ENCODE assay signal across 29 mouse cellular contexts in the genomic region with DNA sequence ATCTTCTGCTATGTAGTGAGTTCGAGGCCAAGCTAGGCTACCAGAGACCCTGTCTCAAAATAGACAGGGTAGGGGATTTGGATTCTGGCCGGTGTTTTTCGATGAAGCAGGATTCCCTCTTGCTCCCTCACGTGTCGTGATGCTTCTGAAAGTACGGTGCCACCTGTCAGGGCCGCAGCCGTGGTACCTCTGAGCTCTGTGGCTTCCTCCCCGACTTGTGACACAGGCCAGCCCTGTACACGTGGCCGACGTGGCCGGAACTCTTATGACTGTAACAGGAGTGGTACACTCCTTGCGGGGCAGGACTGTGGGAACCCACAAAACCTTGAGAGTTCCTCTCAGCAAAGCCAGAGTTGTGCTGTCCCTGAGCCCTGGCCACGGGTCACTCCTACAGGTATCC. TPM values are rescaled to one million over a fixed set of nuclear protein-coding genes. Genes with fewer than 3 reads are reported as not detected.
DNase-seq lines count a peak whose midpoint lies in the region; ATAC-seq and TF ChIP-seq lines count a peak whose summit lies in the region.
"Had no signal": no experiment of that assay in that cellular context is flagged by ENCODE, and none has a peak within 500 bp of the region (broad histone marks: within the 10 kb centered on the region; RNA-seq: fewer than 3 reads in every experiment).

No protein-coding gene starts in this region.

- H3K9me3 ChIP-seq in midbrain, embryonic 16.5 days (replicated peaks; ENCODE audit: control insufficient read depth, low read length, poor library complexity, severe bottlenecking): no peaks in the 10 kb centered on the region
- H3K9me3 ChIP-seq: embryonic facial prominence, embryonic 10.5 days; forebrain, embryonic 12.5 days; forebrain, embryonic 15.5 days; heart, embryonic 12.5 days; heart, embryonic 15.5 days; hindbrain, embryonic 13.5 days had no signal

- TF ChIP-seq CTCF in layer of hippocampus, adult 2 months (conservative IDR thresholded peaks at IDR 0.05): no peak

- peak overlapping the region; percentile 88; the same call in 1 of the 2 replicates for H3K27ac ChIP-seq in layer of hippocampus, adult 2 months
- H3K27ac ChIP-seq in midbrain, embryonic 16.5 days (ENCODE audit: low read length): no peak overlapping the region
- H3K27ac ChIP-seq: embryonic facial prominence, embryonic 10.5 days; embryonic facial prominence, embryonic 13.5 days; forebrain, embryonic 12.5 days; forebrain, embryonic 15.5 days; heart, embryonic 15.5 days; hindbrain, embryonic 10.5 days; hindbrain, embryonic 13.5 days had no signal

- 98% methylated on average over 15 of the region's 15 CpGs for WGBS in midbrain, embryonic 16.5 days

- no peak for ATAC-seq in midbrain, embryonic 16.5 days
- ATAC-seq: activated CD4-positive, CD25-positive, alpha-beta regulatory T cell, adult 4 months; CD4-positive, CD25-positive, alpha-beta regulatory T cell, adult 4 months; forebrain, embryonic 15.5 days; hindbrain, embryonic 16.5 days had no signal

- peaks cover 15% of the 10 kb centered on the region for H3K4me1 ChIP-seq in midbrain, embryonic 16.5 days (ENCODE audit: control insufficient read depth, insufficient read depth, low read length)

- no peak overlapping the region for H3K4me2 ChIP-seq in midbrain, embryonic 16.5 days (ENCODE audit: low read length)
- H3K4me2 ChIP-seq: embryonic facial prominence, embryonic 13.5 days; forebrain, embryonic 12.5 days; forebrain, embryonic 15.5 days; heart, embryonic 12.5 days; heart, embryonic 15.5 days; hindbrain, embryonic 13.5 days had no signal

- no peaks in the 10 kb centered on the region for H3K27me3 ChIP-seq in midbrain, embryonic 16.5 days (ENCODE audit: control insufficient read depth, insufficient read depth, low read depth, low read length)
- H3K27me3 ChIP-seq: embryonic facial prominence, embryonic 13.5 days; forebrain, embryonic 15.5 days; heart, embryonic 12.5 days; heart, embryonic 15.5 days; hindbrain, embryonic 13.5 days had no signal

- no peak overlapping the region for H3K9ac ChIP-seq in midbrain, embryonic 16.5 days (ENCODE audit: low read depth, low read length)
- H3K9ac ChIP-seq: embryonic facial prominence, embryonic 13.5 days; forebrain, embryonic 12.5 days; forebrain, embryonic 15.5 days; heart, embryonic 12.5 days; heart, embryonic 15.5 days; hindbrain, embryonic 13.5 days had no signal

- H3K4me3 ChIP-seq in layer of hippocampus, adult 2 months: no peak overlapping the region
- no peak overlapping the region for H3K4me3 ChIP-seq in midbrain, embryonic 16.5 days (ENCODE audit: low read depth, low read length)
- H3K4me3 ChIP-seq: embryonic facial prominence, embryonic 10.5 days; embryonic facial prominence, embryonic 13.5 days; erythroblast, embryonic 14.5 days; forebrain, embryonic 12.5 days; forebrain, embryonic 15.5 days; heart, embryonic 12.5 days; heart, embryonic 15.5 days; hindbrain, embryonic 10.5 days; hindbrain, embryonic 13.5 days had no signal

- DNase-seq in layer of hippocampus, adult 2 months (ENCODE audit: low spot score in 2 of 2): no peak
- no peak for DNase-seq in layer of hippocampus, postnatal 36 days
- peak; percentile 62 for DNase-seq in T-cell, adult 2 months (ENCODE audit: low spot score)
- DNase-seq in thymus, postnatal 14 days: peak; percentile 55
- peak; percentile 53 for DNase-seq in thymus, postnatal 4 days
- DNase-seq: adrenal gland, adult 8-10 months; adrenal gland, postnatal 25 days; cerebellum, adult 11-12 months; cerebellum, adult 8-10 months; cerebellum, postnatal 10 days; cerebellum, postnatal 36 days; embryo, embryonic 11 days; gastrocnemius, postnatal 10 days; heart, adult 11 months; heart, postnatal 10 days; heart, postnatal 36 days had no signal

- H3K36me3 ChIP-seq in midbrain, embryonic 16.5 days (ENCODE audit: control insufficient read depth, insufficient read depth, low read length): peaks cover 15% of the 10 kb centered on the region

RNA-seq across cellular contexts. Expression of a gene that starts 28.0 kb away (rescaled TPM):
- 10 to 100 TPM; 24.4 to 31.3 TPM for total RNA-seq in layer of hippocampus, adult 2 months (2021)
- 10 to 100 TPM; 19.7 to 31.9 TPM for total RNA-seq in layer of hippocampus, postnatal 36 days (2021)
- polyA plus RNA-seq in midbrain, embryonic 16.5 days (2015; fragmentation: Nextera tagmentation; extraction: Ambion mirVana): 12.2 and 14.1 TPM in 2 replicates

RNA-seq across cellular contexts. Expression of a gene that starts 34.4 kb away (rescaled TPM):
- 10 to 100 TPM; 53.0 to 60.3 TPM for total RNA-seq in layer of hippocampus, adult 2 months (2021)
- total RNA-seq in layer of hippocampus, postnatal 36 days (2021): 10 to 100 TPM; 47.9 to 52.2 TPM
- 6.0 and 6.7 TPM in 2 replicates for polyA plus RNA-seq in midbrain, embryonic 16.5 days (2015; fragmentation: Nextera tagmentation; extraction: Ambion mirVana)

Comparison
In these comparisons a context has a peak if more than half of its experiments do, and no peak if none do; other contexts are left out.
1. DNase-seq: peak in T-cell, adult 2 months (single experiment), thymus, postnatal 14 days (single experiment) and thymus, postnatal 4 days (single experiment); none in layer of hippocampus, adult 2 months (0 of 2) and layer of hippocampus, postnatal 36 days (0 of 2).